Mouse (Mus musculus) stomach, postnatal 0 days (tissue): ENCODE data around the gene Gtf2e1. TPM values are rescaled to one million over a fixed set of nuclear protein-coding genes. Genes with fewer than 3 reads are reported as not detected.

ENCODE experiments used
- ATAC-seq: fragments of 200-750 bp; cut with Nextera tagmentation; 2 replicates; pipeline ENCODE4 v1.8.0; 2017; ENCODE audit not compliant: low FRiP score, low TSS enrichment
- DNase-seq: peaks from one replicate; pipeline ENCODE4 v3.0.0-alpha.2; 2016; ENCODE audit warnings: low spot score
- H3K27ac ChIP-seq: fragments of 300-500 bp; sonication (generic); replicated peaks from 2 replicates; pipeline ENCODE4 v1.5.1; 2014; ENCODE audit warnings: mild to moderate bottlenecking, control low read depth
- H3K27me3 ChIP-seq: fragments of 300-500 bp; sonication (generic); 2 replicates; pipeline ENCODE4 v1.6.1; 2014; ENCODE audit warnings: low read length; ENCODE audit not compliant: control insufficient read depth, insufficient read depth
- H3K36me3 ChIP-seq: fragments of 300-500 bp; sonication (generic); 2 replicates; pipeline ENCODE4 v1.6.1; 2014; ENCODE audit warnings: low read length, mixed read lengths; ENCODE audit not compliant: control insufficient read depth, insufficient read depth
- H3K4me1 ChIP-seq: fragments of 300-500 bp; sonication (generic); replicated peaks from 2 replicates; pipeline ENCODE4 v1.6.1; 2014; ENCODE audit warnings: antibody characterized with exemption; ENCODE audit not compliant: control insufficient read depth, insufficient read depth
- H3K4me2 ChIP-seq: fragments of 300-500 bp; sonication (generic); replicated peaks from 2 replicates; pipeline ENCODE4 v1.6.1; 2014; ENCODE audit warnings: low read depth, mild to moderate bottlenecking, control low read depth, moderate library complexity
- H3K4me3 ChIP-seq: fragments of 300-500 bp; sonication (generic); 2 replicates; pipeline ENCODE4 v1.5.1; 2014; ENCODE audit warnings: low read depth, low read length, control low read depth
- H3K9ac ChIP-seq: fragments of 300-500 bp; sonication (generic); 2 replicates; pipeline ENCODE4 v1.6.1; 2014; ENCODE audit warnings: mild to moderate bottlenecking, low read length, control low read depth, mixed read lengths
- H3K9me3 ChIP-seq: fragments of 300-500 bp; sonication (generic); 2 replicates; pipeline ENCODE4 v1.6.1; 2016; ENCODE audit warnings: low read length; ENCODE audit not compliant: control insufficient read depth
- CTCF ChIP-seq: IDR thresholded peaks from 2 replicates; pipeline ENCODE4 v1.5.1; 2016; ENCODE audit warnings: antibody characterized with exemption, low read depth, mild to moderate bottlenecking, moderate library complexity
- EP300 ChIP-seq: optimal IDR thresholded peaks from 2 replicates; pipeline ENCODE3; 2016; ENCODE audit warnings: antibody characterized with exemption
- WGBS: fragments of 180-500 bp; shearing (Covaris S2); extraction: QIAGEN DNeasy Blood & Tissue Kit; methylation state at CpG from one replicate; pipeline ENCODE4 v1.1.7; 2014; 5-methylcytosine and 5-hydroxymethylcytosine counted together
- polyA plus RNA-seq: library from polyadenylated mRNA; unstranded; fragments of >200 nt; fragmentation: Nextera tagmentation; extraction: Ambion mirVana; gene quantifications from 2 replicates; pipeline ENCODE4 v1.2.1, GENCODE M21; 2015

Gtf2e1 gene
- polyA plus RNA-seq, 1 experiment from 2014 or later: 9.2 TPM

- Histone ChIP-seq H3K36me3 (no peaks in the 10 kb centered on the region), H3K9me3 (no peaks in the 10 kb centered on the region), H3K4me1 (no peaks in the 10 kb centered on the region), H3K27ac (no peak overlapping the region), H3K4me3 (no peak overlapping the region), H3K9ac (no peak overlapping the region), H3K4me2 (no peak overlapping the region), H3K27me3 (no peaks in the 10 kb centered on the region)
- TF ChIP-seq EP300: no peak
- no peak for TF ChIP-seq CTCF
- ATAC-seq: no peak
- no peak for DNase-seq
- 84% methylated on average over 6 of the region's 6 CpGs for WGBS
Observed at GRCm38 (mm10) chr16:37463981-37464380, 75.6 kb downstream of the Gtf2e1 start.

GRCm38 (mm10) chr16:37462886-37463285, 76.7 kb downstream of the Gtf2e1 start:
- H3K4me3 ChIP-seq: no peak overlapping the region
- H3K4me2 ChIP-seq: no peak overlapping the region
- no peak for ATAC-seq
- H3K36me3 ChIP-seq: no peaks in the 10 kb centered on the region
- no peak for DNase-seq
- no peaks in the 10 kb centered on the region for H3K9me3 ChIP-seq
- no peak overlapping the region for H3K27ac ChIP-seq
- no peak overlapping the region for H3K9ac ChIP-seq
- WGBS: 71% methylated on average over 4 of the region's 4 CpGs
- no peaks in the 10 kb centered on the region for H3K4me1 ChIP-seq
- no peaks in the 10 kb centered on the region for H3K27me3 ChIP-seq
- TF ChIP-seq EP300 (no peak), CTCF (no peak)

GRCm38 (mm10) chr16:37461601-37462000, 78.0 kb downstream of the Gtf2e1 start:
- Histone ChIP-seq H3K9ac (no peak overlapping the region), H3K27ac (no peak overlapping the region), H3K4me2 (no peak overlapping the region), H3K9me3 (no peaks in the 10 kb centered on the region), H3K4me1 (no peaks in the 10 kb centered on the region), H3K36me3 (no peaks in the 10 kb centered on the region), H3K4me3 (no peak overlapping the region), H3K27me3 (no peaks in the 10 kb centered on the region)
- DNase-seq (no peak), ATAC-seq (no peak)
- TF ChIP-seq CTCF: no peak
- TF ChIP-seq EP300: no peak
- WGBS: 93% methylated on average over 4 of the region's 4 CpGs

Other genes starting within 250 kb of the Gtf2e1 start
- 1.1 and 2.5 TPM in 2 replicates for gene Stxbp5l, start 154.8 kb downstream of the Gtf2e1 start, polyA plus RNA-seq
- gene Rabl3, start 96 bp upstream of the Gtf2e1 start, polyA plus RNA-seq: 13.2 and 13.5 TPM in 2 replicates
- gene Hgd, start 40.4 kb upstream of the Gtf2e1 start, polyA plus RNA-seq: 0.21 and 0.29 TPM in 2 replicates
- gene Ndufb4, start 114.7 kb upstream of the Gtf2e1 start, polyA plus RNA-seq: 101 and 119 TPM in 2 replicates
- gene Fstl1, start 237.1 kb upstream of the Gtf2e1 start, polyA plus RNA-seq: 238 and 254 TPM in 2 replicates